Mouse (Mus musculus) cerebellum, postnatal 14 days (tissue): ENCODE data around the gene Cnn2.

Experiments
- DNase-seq, 2 experiments: peaks; one replicate each; pipeline ENCODE4 v3.0.0; 2021; ENCODE audit warnings: mixed read lengths in 2 of 2

The Cnn2 gene

DNA sequence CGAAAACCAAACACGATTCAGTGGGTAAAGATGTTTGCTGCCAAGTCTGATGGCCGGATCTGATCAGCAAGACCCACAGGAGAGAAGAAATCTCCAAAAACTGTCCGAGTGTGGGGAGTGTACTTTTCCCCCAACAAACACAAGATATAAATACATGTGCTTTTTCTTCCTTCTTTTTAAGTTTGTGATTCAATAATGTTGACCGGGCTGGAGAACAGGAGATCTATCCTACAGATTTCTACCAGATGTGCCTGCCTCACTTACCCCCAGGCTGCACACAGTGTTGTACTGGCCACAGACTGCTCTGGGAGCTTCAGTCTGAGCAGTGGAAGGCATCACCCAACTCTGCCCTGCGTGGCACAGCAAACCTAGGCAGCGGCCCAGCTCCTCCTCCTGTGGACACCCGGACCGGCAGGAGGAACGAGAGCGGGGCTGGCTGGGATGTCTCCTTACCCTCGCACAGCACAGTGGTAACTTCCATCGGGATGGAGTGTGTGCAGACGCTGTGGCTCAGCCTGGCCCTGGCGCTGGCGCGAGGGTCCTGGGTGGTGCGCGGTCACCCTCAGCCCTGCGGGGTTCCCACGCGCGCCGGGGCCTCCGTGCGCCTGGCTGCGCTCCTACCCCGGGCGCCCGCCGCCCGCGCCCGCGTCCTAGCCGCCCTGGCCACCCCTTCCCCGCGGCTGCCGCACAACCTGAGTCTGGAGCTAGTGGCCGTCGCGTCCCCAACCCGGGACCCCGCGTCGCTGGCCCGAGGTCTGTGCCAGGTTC, 17.8 kb upstream of the Cnn2 start, which contains the start of gene Grin3b:
Gene Grin3b (plus strand): TSS at position 301 of the 768 bp plus-strand sequence.
- no peak for DNase-seq

- no peak for DNase-seq
Measured at GRCm38 (mm10) chr10:79971183-79971497, 17.2 kb upstream of the Cnn2 start.

DNA sequence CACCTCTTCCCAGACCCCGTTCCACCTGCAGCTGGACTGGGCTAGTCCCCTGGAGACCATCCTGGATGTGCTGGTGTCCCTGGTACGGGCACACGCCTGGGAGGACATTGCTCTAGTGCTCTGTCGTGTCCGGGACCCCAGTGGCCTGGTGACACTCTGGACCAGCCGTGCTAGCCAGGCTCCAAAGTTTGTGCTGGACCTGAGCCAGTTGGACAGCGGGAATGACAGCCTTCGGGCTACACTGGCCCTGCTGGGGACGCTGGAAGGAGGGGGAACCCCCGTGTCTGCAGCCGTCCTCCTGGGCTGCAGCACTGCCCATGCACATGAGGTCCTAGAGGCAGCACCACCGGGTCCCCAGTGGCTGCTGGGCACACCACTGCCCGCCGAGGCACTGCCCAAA, 15.6 kb upstream of the Cnn2 start:
- DNase-seq: no peak

GRCm38 (mm10) chr10:79974087-79974486, 14.3 kb upstream of the Cnn2 start:
- no peak for DNase-seq

- DNase-seq: no peak
Measured at GRCm38 (mm10) chr10:79974668-79975067, 13.7 kb upstream of the Cnn2 start.

- no peak for DNase-seq
Measured at GRCm38 (mm10) chr10:79976071-79976721, 12.2 kb upstream of the Cnn2 start.

DNA sequence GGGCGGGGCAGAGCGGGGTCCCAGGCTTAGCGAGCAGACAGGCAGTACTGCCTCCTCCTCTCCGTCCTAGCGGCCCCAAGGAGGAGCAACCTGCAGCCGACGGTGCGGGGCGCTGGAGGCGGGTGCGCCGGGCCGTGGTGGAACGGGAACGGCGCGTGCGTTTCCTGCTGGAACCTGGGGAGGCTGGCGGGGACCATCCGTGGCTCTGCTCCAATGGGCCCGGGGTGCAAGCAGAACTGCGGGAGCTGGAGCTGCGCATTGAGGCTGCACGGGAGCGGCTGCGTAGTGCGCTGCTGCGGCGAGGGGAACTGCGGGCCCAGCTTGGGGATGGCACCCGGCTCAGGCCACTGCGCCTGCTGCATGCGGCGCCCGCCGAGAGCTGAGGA, 11.7 kb upstream of the Cnn2 start:
- DNase-seq: no peak

- no peak for DNase-seq
Measured at GRCm38 (mm10) chr10:79977324-79977723, 11.1 kb upstream of the Cnn2 start.

DNA sequence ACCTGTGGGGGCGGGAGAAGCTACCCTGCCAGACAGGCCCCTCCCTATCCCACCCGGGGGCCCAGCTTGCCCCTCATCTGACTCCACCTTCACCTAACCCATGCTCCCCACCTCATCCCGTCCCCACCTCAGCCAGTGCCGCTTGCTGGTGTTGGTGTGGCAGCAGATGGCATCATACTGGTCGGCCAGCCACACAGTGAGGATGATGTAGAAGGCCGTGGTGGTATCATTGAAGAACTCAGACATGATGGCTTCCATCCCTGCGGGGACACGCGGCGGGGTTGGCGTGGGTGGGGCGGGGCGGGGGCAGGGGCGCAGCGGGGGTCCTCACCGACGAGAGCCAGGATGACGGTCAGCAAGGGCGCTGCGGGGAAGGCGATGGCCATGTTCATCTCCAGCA, 10.3 kb upstream of the Cnn2 start:
- DNase-seq: no peak

- DNase-seq: no peak
Measured at GRCm38 (mm10) chr10:79979401-79980155, 8.8 kb upstream of the Cnn2 start.

- no peak for DNase-seq
Measured at GRCm38 (mm10) chr10:79983205-79983604, 5.2 kb upstream of the Cnn2 start.

DNA sequence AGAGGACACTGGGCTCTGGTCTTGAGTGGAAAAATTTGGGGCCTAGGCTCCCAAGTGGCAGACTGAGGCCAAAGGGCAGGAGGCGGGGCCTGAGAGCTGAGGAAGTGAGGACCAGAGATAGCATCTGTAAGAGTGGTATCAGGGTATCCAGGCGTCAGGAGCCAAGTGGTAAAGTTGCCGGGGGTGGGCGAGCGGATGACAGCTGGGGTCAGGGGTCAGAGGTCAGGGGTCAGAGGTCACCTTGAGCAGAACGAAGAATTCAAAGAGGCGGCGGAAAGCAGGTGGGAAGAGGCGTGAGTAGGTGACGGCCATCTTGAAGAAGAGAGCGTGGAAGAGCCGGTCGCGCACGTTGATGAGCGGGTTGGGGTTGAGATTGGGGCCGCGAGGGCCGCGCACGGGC, 4.7 kb upstream of the Cnn2 start:
- peak; percentile 76 to 88 for DNase-seq

- DNase-seq: peak; percentile 86 to 90
Measured at GRCm38 (mm10) chr10:79984195-79984816, 4.1 kb upstream of the Cnn2 start, which contains the start of gene Tmem259. Gene Tmem259 (minus strand): TSS chr10:79984330.

- peak; percentile 95 for DNase-seq
Measured at GRCm38 (mm10) chr10:79984871-79985270, 3.5 kb upstream of the Cnn2 start.

- peak; percentile 81 for DNase-seq
Measured at GRCm38 (mm10) chr10:79985334-79986231, 2.8 kb upstream of the Cnn2 start.

GRCm38 (mm10) chr10:79986232-79986878, 2.0 kb upstream of the Cnn2 start:
- peak; percentile 49 to 64 for DNase-seq

- peak; percentile 93 to 98 for DNase-seq
Measured at GRCm38 (mm10) chr10:79986963-79987362, 1.4 kb upstream of the Cnn2 start.

GRCm38 (mm10) chr10:79987771-79988505, 446 bp upstream of the Cnn2 start:
- no peak for DNase-seq

DNA sequence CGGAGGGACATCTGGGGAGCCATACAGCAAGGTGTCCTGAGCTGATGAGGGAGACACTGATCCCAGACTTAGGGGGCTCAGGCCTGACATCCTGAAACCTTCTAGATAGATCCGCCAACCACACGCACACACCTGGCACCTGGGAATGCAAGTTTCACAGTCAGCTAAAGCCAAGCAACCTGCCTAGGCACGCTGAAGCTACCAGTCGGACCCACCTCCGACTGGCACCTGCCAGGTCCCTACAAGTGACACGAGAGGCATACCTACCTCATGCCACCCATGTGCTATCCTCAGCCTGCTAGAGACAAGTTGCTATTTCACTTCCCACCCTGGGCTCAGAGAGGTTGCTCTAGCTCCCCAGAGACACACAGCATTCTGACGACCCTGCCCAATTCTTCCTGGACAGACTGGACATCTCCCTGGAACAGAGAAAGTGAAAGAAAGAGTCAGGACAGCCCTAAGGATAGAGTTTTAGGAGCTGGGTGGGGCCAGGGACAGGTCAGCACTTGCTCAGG, 945 bp downstream of the Cnn2 start:
- no peak for DNase-seq

DNA sequence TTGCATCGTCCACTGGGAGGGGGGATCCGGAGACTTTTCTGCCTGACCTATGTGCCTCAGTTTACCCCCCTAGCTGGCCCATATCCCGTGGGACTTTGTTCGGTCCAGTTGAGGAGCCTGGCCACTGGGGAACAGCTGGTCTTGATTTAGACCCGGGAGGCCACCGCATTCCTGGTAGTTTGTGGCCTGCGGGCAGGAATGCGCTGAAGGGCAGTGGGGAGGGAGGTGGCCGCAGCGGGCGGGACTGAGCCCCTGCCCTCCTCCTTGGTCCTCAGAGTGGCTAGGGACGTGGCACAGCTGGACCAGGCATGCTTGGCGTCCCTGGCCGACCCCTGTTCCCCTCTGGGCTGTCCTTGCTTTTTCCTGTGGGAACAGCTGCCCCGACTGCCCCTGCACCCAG, 1.5 kb downstream of the Cnn2 start:
- DNase-seq: no peak

- no peak for DNase-seq
Measured at GRCm38 (mm10) chr10:79991099-79991498, 2.7 kb downstream of the Cnn2 start.
